Mouse (Mus musculus) lung, postnatal 14 days (tissue): ENCODE results near the gene Hadh.
A peak's percentile ranks its signal among the peaks of the same experiment; 100 is the strongest.

Source experiments
- DNase-seq: peaks from one replicate; pipeline ENCODE4 v3.0.0; 2021

Gene Hadh

DNA sequence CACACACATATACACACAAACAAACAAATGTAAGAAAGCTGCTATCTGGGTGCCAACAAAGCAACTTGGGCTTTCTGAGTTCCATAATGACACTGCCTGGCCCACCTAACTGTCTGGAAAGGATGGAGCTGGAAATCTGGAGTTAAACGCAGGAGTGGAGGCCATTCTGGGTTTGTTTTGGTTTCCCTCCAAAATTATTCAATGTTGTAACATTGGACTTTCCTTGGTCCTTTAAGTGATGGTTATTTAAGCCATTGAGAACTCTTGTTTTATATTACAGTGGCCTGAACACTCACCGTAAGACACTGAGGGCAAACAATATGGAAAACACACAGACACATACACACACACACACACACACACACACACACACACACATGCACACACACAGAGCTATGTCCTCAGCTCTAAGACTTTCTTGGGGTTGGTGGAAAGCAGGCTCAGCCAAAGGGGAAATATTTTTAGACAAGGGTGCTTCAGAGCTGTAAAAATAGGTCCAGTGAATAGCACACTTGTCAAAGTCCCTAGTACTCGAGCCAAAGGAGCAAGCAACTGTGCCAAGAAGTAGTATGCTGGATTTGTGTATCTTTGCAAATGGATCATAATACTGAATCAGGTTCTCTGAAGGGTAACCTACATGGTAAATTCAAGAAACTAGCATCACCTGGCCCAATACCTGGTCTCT, 5.4 kb downstream of the Hadh start:
- DNase-seq = peak; percentile 38

DNA sequence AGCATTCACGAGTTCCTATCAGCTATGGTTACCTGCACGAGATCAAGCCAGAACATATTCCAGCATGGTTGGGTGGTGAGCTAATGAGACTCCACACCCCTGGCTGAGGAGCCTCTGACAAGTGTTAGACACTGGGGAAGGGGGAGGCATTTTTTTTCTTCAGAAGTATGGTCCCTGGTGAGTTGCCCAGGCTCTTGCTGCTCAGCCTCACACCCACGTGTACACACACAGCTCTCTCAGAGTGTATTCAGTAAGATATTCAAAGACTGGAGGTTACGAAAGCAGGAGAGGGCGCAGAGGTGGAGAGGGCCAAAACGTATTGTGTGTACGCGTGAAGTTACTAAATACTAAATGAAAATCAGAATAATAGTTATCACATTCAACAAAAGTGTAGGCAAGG, 6.4 kb downstream of the Hadh start:
- peak; percentile 18 for DNase-seq

DNA sequence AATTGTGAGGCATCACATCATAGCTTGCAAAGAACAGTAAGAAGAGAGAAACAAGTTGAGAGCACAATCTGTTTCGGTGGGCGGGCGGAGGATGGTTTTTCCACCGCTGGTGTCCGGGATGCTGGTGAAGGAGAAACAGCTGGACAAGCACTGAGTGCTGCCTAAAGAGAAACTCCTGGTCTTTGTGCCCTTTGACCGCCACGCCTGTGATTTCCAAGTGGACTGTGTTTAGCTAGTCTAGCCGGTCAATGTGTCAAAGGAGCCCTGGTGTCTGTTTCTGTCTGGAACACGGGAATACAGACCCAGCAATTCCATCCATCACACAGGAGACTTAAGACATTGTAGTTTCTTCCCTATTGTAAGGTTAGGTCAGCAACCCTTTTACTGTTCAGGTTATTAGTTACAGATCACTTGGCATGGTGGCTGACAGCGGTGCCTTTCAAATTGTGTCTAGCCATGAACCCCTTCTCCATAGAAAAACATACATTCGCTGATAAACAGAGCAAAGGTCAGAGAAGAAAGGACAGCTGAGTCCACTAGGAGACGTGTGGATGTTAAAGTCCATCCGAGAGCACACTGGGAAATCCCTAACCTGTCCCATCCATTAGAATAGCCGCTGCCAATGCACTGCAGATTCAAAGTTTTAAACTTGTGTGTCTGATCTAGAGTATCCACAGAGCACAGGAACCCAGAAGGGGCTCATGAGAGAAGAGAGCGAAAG, 8.0 kb downstream of the Hadh start:
- peak; percentile 64 for DNase-seq

DNA sequence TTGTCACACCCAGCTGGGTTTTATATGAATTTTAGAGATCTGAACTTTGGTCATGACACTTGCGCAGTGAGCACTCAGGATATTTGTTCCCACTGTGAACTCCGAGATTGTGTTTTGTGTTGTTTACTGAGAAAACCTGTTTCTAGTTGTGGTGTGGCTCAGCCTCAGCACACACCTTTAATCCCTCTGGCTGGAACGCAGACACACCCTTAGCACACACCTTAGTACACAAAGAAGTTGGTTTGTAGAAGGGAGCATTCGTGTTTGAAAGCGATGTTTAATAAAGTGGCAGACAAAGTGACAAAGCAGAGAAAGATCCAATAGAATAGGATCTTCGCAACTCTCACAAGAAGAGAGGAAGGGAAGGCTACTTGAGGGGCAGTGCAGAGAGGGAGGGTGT, 11.5 kb downstream of the Hadh start:
- no peak for DNase-seq

DNA sequence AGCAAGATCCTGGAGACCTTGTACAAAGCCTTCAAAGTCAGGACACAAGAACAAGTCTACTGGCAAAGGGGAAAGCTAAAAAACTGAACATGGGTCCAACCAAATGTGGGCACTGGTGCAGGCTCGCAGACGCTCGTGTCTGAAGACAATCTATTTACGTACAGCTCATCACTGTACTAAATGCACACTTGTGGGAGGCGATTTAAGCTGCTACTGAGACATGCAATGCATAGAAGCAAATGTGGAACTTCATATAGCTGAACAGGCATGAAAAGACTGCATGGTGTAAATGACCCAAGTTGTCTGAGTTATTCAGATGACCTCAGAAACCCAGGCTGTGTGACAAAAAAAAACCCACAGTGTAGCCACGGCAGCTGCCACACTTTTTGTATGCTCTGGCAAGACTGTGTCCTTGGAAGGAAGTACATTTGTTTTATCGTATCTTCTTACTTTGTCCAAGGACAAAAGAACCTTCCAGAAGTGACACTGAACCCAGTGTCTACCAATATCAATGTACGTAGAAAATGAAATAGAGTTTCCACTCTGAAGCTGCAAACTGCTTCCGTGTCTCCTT, 12.4 kb downstream of the Hadh start:
- no peak for DNase-seq

DNA sequence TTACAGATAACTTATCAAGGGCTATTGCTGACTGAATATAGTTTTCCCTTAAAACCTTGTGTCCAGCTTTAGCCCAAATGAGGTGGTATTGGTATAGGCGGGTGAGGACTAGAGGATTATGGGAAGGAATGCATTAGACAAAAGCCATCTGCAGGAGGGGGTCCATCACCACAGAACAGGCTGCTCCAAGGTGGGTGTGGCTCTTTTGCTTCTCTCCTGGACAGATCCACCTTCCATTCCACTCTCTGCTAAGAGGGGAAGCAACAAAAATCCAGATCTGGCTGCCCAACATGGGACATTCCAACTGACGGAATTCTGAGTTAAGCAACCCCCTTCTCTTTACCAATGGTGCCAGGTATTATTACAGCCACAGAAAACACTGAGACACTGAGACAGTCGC, 13.0 kb downstream of the Hadh start:
- no peak for DNase-seq

DNA sequence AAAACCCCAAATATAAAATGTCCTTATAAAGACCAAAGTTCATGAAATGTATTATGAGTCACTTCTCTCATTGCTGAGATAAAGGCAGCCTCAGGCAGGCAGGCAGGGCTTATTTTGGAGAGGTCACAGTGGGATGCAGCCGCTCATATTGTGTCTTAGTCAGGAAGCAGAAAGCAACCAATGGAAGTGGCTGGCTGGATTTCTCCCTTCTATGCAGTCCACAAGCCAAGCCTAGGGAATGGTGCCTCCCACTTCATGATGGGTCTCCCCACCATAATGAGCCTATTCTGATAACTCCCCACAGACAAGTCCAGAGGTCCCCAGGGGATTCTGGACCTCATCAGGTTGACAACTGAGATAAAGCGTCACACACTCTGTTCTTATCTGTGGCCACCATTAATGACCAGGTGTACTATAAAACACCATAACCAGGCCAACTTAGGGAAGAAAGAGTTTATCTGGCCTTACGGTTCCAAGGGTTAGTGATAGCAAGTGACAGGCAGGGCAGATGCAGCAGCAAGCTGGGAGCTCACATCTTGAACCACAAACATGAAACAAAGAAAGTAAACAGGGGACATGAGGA, 16.4 kb downstream of the Hadh start:
- DNase-seq = no peak

DNA sequence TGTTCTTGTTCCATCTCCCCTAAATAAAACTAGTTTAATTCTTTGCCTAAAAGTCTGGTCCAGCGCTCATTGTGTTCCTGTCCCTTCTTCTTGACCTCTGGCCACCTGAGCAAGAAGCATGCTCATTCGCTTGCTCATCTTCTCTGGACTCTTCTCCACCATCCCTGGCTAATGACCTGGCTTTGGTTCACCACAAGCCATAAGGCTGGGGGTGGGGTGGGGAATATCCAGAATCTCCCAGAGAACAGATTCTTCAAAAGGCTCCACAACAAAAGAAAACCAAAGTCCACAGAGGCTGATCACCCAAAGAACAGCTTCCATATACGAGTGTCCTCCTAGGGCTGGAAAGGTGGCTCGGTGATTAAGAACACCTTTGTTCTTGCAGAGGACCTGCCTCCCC, 16.9 kb downstream of the Hadh start:
- DNase-seq = no peak

DNA sequence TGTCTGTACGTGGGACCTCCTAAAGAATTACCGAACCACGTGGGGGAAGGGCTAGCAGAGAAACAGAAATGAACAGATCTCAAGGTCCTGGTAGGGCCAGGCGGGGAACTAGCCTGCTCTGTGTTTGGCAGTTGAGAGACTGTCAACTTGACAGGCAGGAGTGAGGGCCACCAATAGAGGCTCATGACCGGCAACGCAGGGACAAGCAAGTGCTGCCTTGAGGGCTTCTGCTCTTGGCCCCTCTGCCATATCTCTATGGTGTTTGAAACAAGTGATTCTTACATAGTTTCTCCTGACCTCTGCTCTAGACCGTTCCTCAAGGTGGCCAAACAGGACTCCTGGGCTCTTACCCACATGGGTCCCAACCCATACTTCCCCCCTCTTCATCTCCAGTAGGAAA, 20.3 kb downstream of the Hadh start:
- no peak for DNase-seq

DNA sequence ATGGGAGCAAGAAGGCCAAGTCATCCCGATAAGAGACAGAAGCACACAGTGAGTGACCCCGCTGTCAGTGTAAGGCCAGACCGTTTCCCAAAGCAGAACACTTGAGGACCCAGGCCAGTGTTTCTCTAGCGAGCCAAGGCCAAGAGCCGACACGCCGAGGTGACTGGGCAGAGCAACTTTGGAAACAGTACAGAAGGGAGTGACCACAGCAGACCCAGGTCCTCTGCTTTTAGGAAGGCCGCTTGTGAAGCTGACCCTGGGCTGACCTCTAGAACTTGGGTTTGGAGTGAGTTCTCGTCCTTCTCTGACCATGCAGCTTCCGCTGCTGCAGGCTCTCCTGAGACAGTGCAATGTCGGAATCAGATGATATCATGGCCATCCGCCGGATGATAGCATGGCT, 20.9 kb downstream of the Hadh start:
- no peak for DNase-seq

DNA sequence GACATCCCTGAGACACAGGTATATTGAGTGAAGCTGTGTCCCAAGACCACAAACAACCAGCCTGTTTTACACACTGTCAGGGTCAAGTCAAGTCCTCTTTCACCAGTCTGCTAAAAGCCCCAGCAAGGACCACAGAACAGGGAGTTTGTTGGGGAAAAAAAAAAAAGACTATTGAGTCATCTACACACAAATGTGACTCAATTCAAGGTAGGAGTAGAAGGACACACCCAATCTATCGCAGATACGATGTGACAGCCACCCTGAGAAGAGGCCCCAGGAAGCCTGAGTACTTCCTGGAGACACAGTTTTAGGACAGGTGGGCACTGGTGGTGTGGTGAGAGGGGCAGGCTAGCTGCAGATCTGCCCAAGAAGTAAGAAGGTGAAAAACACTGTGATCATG, 21.6 kb downstream of the Hadh start:
- no peak for DNase-seq

DNA sequence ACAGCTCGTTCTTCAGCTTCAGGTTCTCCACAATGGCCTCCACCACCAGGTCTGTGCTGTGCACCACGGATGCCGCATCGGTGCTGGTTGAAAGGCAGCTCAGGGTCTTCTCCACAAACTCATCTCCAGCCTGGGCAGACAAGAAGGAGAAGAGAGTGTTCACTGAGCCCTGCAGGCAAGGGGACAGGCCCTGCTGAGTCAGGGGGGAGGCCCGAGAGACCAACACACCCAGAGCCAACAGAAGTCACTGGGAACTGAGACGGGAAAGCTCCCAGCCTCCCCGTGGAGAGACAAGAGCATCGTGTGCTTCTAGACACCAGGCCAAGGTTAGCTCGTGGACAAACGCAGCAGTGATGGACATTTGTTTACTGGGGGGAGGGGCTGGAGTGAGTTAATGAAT, 23.5 kb downstream of the Hadh start:
- no peak for DNase-seq

DNA sequence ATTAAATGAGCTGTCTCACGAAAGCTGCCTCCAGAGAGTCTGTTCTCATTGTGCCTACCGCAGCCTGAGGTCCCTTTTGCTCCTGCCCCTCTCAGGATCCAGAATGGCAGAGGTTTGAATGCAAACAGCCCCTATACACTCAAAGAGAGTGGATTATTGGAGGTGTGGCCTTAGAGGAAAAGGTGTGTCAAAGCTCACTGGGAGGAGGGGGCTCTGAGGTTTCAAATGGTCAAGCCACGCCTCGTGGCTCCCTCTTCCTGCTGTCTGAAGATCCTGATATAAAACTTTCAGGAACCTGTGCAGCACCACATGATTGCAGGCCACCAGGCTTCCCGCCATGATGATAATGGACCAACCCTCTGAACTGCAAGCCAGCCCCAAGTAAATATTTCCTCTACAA, 24.1 kb downstream of the Hadh start:
- DNase-seq = no peak

DNA sequence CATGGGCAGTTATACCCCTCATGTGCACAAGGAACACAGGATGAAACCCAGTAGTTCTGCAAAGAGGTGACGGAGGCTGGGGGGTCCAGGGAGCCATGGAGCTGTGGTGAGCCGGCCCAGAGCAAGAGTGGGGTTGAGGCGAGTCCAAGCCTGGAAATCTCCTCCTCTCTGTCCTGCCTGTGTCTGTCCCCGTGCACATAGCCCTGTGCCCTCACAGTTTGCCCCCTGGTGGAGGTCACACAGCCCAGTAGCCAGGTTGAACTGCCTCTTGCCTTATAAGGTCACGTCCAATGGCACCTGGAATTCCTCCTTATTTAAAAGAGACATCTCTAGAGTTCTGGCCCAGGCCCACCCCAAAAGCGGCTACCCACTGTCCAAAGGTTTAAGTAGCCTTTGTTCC, 24.5 kb downstream of the Hadh start:
- no peak for DNase-seq

DNA sequence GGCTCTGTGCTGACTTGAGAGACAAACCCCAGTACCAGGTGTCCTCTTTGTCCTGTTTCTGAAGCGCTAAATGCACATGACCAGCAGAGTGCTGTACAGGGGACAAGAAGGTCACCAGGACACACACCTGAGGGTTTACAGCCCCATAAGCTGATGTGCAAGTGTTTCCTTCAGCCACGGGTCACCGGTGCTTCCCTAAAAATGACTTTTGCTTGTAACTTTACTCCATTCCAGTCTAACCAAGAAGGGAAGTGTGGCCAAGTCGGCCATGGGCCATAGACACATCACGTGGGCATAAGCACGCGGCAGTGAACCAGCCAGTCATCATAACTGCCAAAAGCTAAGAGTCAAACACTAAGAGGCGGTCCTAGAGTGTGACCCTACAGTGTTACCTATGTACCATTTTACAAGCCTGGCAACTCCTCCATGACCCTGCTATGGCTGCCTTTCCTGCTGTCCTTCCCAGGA, 25.3 kb downstream of the Hadh start:
- no peak for DNase-seq

DNA sequence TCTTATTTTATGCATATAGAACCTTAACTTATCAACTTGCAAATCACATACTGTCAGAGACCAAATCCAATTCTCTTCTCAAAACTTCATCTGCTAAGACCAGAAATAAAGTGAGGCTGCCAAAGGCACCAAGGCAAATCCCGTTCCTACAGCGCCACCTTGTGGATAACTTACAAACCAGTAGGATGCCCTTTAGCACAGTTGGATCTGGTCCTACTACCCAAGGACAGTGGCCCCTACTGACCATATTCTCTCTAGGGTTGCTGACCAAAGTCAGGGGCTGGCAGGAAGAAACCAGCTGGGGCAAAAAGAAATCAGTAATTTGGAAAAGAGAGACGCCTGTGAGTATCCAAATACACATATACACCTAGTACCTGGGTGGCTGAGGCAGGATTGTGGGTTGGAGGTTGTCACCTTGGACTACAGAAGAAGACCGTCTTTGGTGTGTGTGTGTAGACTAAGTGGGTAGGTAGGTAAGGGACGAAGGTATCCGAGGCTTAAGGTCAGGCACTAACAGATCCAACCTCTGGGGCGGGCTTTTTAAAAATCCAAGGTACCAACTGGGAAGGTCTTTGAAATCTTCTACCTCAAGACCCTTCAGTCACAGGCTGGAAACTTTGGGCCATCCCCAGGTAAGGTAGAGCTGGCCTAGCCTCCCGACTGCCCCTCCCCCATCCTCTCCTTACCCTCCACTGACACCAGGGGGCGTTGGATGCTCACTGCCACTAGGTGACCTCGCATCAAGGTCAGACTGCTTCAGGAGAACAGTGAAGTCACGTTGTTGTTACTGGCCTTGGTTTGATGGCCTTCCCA, 25.9 kb downstream of the Hadh start:
- peak; percentile 79 for DNase-seq

DNA sequence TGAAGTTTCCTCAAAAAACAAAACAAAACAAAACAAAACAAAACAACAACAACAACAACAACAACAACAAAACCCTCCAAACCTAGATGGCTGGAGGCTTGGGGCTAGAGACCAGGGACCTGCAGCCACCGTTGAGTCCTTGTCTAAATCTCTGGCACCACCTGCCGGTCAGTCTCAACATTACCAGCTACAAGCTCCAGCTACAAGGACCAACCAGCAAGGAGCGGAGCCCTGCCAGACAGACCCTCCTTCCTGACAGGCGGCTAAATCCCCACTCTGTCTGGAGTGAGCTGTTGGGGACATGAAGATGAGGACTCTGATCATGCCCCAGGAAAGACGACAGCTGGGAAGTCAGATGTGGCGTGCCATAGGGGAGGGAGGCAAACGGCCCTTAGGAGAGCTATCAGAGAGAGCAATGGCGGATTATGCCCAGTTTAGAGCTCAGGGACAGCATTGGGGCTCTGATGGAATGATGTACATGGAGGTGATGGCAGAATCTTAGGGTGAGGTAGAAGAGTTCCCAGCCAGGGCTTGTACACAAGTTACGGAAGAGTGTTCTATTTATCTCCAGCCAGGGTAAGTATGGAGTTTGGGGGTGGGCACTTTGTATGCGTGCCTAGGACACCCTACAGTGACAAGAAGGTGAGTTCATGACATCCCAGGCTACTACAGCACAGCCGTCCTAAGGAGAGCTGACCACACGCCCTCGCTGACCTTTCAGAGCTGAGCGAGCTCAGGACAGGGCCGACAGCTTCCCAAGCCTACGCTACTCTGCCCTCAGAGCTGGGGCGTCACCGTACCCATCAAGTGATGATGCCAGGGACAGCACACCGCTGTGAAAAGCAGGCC, 33.9 kb downstream of the Hadh start:
- DNase-seq = peak; percentile 85

DNA sequence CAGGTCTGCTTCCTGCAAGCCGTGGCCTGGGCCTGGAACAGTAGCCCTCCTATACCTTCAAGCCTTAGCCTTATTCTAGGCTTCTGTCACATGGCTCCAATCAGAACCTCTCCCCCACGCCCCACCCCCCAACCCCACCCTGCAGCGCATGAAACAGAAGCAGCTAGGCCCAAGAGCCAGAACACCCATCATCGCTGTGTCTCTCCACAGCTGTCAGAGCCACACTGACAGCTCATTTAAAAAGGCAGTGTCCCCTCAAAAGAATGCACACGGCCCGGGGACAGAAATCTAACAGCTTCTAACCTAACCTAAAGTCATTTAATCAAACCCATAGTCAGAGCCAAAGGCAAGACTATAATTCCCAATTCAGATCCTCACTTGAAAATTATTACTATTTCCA, 34.8 kb downstream of the Hadh start:
- no peak for DNase-seq

DNA sequence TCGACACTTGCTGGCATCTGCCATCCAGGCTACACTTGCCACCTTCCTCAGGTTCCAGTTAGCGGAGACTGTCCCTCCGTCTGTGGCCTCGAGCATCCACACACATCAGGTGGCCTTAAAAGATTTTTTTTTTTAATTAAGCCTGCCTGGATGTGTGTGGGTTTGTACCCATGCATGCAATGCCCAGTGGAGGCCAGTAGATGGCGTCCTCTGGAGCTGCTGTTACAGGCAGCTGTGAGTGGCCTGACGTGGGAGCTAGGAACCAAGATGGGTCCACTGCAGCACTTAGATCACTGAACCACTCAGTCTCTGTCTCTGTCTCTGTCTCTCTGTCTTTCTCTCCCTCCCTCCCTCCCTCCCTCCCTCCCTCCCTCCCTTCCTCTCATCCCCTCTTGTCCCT, 43.8 kb downstream of the Hadh start:
- no peak for DNase-seq

DNA sequence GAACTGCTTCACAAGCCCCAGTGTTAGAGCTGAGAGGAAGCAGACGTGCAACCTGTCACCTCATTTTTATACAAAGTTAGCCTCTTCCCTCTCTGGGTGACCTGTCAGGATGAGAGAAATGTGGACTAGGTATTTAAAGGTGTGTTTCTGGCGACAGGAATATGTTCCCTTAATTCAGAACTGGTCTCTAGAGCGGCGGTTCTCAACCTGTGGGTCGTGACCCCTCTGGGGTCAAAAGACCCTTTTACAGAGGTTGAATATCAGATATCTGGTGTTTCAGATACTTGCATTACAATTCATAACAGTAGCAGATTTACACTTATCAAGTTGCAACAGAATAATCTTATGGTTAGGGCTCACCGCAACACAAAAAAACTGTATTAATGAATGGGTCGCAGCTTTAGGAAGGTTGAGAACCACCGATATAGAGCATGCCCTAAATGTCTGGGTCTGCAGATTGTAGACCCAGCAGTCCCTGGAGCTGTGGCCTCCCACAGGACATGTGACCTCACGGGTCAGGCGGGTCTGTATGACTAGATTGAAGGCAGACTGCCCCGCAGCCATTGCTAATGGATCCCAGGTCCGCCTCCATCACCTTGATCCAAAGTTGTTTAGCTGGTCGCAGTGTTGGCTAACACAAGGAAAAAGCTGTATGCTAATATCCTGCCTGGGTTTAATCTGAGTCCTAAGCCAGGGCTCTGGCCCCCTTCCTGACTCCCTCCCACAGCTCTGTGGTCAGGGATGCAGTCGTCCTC, 53.1 kb downstream of the Hadh start:
- no peak for DNase-seq

DNA sequence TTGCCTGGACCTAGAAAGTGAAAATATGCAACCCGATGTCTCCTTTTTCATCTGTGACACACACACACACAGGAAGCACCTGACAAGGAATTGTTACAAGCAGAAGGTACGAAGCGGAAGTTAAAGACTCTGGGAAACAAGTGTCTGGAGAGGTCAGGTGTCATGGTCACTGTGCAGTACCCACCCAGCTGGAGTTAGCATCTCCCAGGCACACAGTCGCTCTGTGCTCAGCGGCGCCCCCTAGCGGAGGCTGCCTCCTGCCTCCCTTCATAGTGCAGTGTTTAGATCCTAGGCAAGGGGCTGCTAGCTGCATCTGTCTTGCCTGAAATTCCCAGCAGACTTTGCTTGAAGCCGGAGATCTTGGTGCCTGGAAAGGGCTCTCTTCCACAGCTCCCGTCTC, 57.1 kb downstream of the Hadh start:
- peak; percentile 55 for DNase-seq
